Comparison of ENCODE assay signal across 19 mouse cellular contexts in genomic region chr7:34480771-34481170, GRCm38 (mm10).
"Had no signal": no experiment of that assay in that cellular context is flagged by ENCODE, and none has a peak within 500 bp of the region (broad histone marks: within the 10 kb centered on the region; RNA-seq: fewer than 3 reads in every experiment).

No protein-coding gene starts in this region.

- DNase-seq: kidney, adult 18-20 months; kidney, adult 9 months; kidney, postnatal 14 days; kidney, postnatal 4 days; left cerebral cortex, postnatal 4 days; liver, postnatal 0 days; lung, embryonic 14.5 days; lung, postnatal 4 days; midbrain, embryonic 14.5 days; right cerebral cortex, adult 18-20 months; right cerebral cortex, postnatal 14 days; right cerebral cortex, postnatal 4 days; thymus, postnatal 25 days had no signal

- H3K4me3 ChIP-seq: limb, embryonic 12.5 days; limb, embryonic 15.5 days; stomach, embryonic 15.5 days had no signal

- H3K4me1 ChIP-seq: limb, embryonic 12.5 days; stomach, embryonic 15.5 days had no signal

- H3K9ac ChIP-seq: limb, embryonic 12.5 days; limb, embryonic 15.5 days; liver, embryonic 14.5 days; liver, postnatal 0 days; lung, embryonic 14.5 days; stomach, embryonic 15.5 days had no signal

- H3K27ac ChIP-seq: limb, embryonic 12.5 days; limb, embryonic 15.5 days; liver, embryonic 14.5 days; stomach, embryonic 15.5 days had no signal

- H3K9me3 ChIP-seq: limb, embryonic 15.5 days; stomach, embryonic 15.5 days had no signal

- H3K36me3 ChIP-seq: limb, embryonic 12.5 days; limb, embryonic 15.5 days; stomach, embryonic 15.5 days had no signal

- H3K27me3 ChIP-seq: limb, embryonic 12.5 days; limb, embryonic 15.5 days; stomach, embryonic 15.5 days had no signal

- ATAC-seq: intestine, embryonic 16.5 days; liver, postnatal 0 days; lung, postnatal 0 days had no signal
